Mouse (Mus musculus) hindbrain, embryonic 16.5 days (tissue): ENCODE data around the gene Col11a2. TPM values are rescaled to one million over a fixed set of nuclear protein-coding genes. Genes with fewer than 3 reads are reported as not detected.

ENCODE experiments used
- ATAC-seq: fragments of 200-750 bp; cut with Nextera tagmentation; 2 replicates; pipeline ENCODE4 v1.8.0; 2017; ENCODE audit warnings: moderate TSS enrichment, moderate library complexity
- H3K27ac ChIP-seq: fragments of 300-500 bp; sonication (generic); 2 replicates; pipeline ENCODE4 v1.5.1; 2014; ENCODE audit warnings: low read depth, mild to moderate bottlenecking, control low read depth, low read length, moderate library complexity
- H3K27me3 ChIP-seq: fragments of 300-500 bp; sonication (generic); replicated peaks from 2 replicates; pipeline ENCODE4 v1.6.1; 2014; ENCODE audit warnings: low read length; ENCODE audit not compliant: control insufficient read depth, insufficient read depth
- H3K36me3 ChIP-seq: fragments of 300-500 bp; sonication (generic); 2 replicates; pipeline ENCODE4 v1.6.1; 2014; ENCODE audit warnings: mild to moderate bottlenecking, low read length, moderate library complexity, mixed read lengths; ENCODE audit not compliant: control insufficient read depth, insufficient read depth
- H3K4me1 ChIP-seq: fragments of 300-500 bp; sonication (generic); 2 replicates; pipeline ENCODE4 v1.6.1; 2014; ENCODE audit warnings: low read depth, low read length; ENCODE audit not compliant: control insufficient read depth, insufficient read depth
- H3K4me2 ChIP-seq: fragments of 300-500 bp; sonication (generic); 2 replicates; pipeline ENCODE4 v1.6.1; 2014; ENCODE audit warnings: mild to moderate bottlenecking, low read length, control low read depth, moderate library complexity
- H3K4me3 ChIP-seq: fragments of 300-500 bp; sonication (generic); 2 replicates; pipeline ENCODE4 v1.5.1; 2014; ENCODE audit warnings: mild to moderate bottlenecking, low read length, control low read depth, moderate library complexity
- H3K9ac ChIP-seq: fragments of 300-500 bp; sonication (generic); 2 replicates; pipeline ENCODE4 v1.6.1; 2014; ENCODE audit warnings: low read depth, mild to moderate bottlenecking, control low read depth, low read length, moderate library complexity
- H3K9me3 ChIP-seq: fragments of 300-500 bp; sonication (generic); 2 replicates; pipeline ENCODE4 v1.6.1; 2014; ENCODE audit warnings: mild to moderate bottlenecking, low read length, moderate library complexity; ENCODE audit not compliant: control insufficient read depth
- WGBS: fragments of 180-500 bp; shearing (Covaris S2); extraction: QIAGEN DNeasy Blood & Tissue Kit; methylation state at CpG from one replicate; pipeline ENCODE4 v1.1.7; 2014; 5-methylcytosine and 5-hydroxymethylcytosine counted together
- polyA plus RNA-seq: library from polyadenylated mRNA; unstranded; fragments of >200 nt; fragmentation: Nextera tagmentation; extraction: Ambion mirVana; gene quantifications from 2 replicates; pipeline ENCODE4 v1.2.1, GENCODE M21; 2015

Gene Col11a2
- polyA plus RNA-seq, 1 experiment from 2014 or later, result 4.7 TPM

- Histone ChIP-seq H3K9me3 (no peaks in the 10 kb centered on the region), H3K9ac (no peak overlapping the region), H3K4me2 (no peak overlapping the region), H3K36me3 (peaks cover 26% of the 10 kb centered on the region), H3K27me3 (no peaks in the 10 kb centered on the region), H3K4me1 (peaks cover 31% of the 10 kb centered on the region), H3K4me3 (no peak overlapping the region), H3K27ac (no peak overlapping the region)
- WGBS, result 95% methylated on average over 7 of the region's 7 CpGs
- no peak for ATAC-seq
Measured at GRCm38 (mm10) chr17:34037241-34037640, 2.0 kb upstream of the Col11a2 start.

GRCm38 (mm10) chr17:34038440-34038839 is 797 bp upstream of the Col11a2 start:
- 7% methylated on average over 20 of the region's 21 CpGs for WGBS
- Histone ChIP-seq H3K9me3 (no peaks in the 10 kb centered on the region), H3K4me1 (peaks cover 21% of the 10 kb centered on the region), H3K27me3 (no peaks in the 10 kb centered on the region), H3K9ac (peak overlapping the region; percentile 62), H3K4me2 (peak overlapping the region; percentile 63), H3K36me3 (peaks cover 26% of the 10 kb centered on the region), H3K27ac (no peak overlapping the region), H3K4me3 (peak overlapping the region; percentile 30)
- peak; percentile 31; the same call in 1 of the 2 replicates for ATAC-seq

- no peaks in the 10 kb centered on the region for H3K27me3 ChIP-seq
- H3K4me1 ChIP-seq, result peaks cover 19% of the 10 kb centered on the region
- H3K9me3 ChIP-seq, result no peaks in the 10 kb centered on the region
- no peak overlapping the region for H3K27ac ChIP-seq
- peaks cover 22% of the 10 kb centered on the region for H3K36me3 ChIP-seq
- H3K4me3 ChIP-seq, result peak overlapping the region; percentile 30
- WGBS, result 22% methylated on average over 17 of the region's 17 CpGs
- peak overlapping the region; percentile 63 for H3K4me2 ChIP-seq
- peak; percentile 18; the same call in 1 of the 2 replicates for ATAC-seq
- peak overlapping the region; percentile 62 for H3K9ac ChIP-seq
Measured at GRCm38 (mm10) chr17:34039562-34040450, 569 bp downstream of the Col11a2 start.

GRCm38 (mm10) chr17:34045941-34046340 is 6.7 kb downstream of the Col11a2 start:
- WGBS, result 82% methylated on average over 14 of the region's 14 CpGs
- no peak for ATAC-seq
- Histone ChIP-seq H3K4me2 (no peak overlapping the region), H3K27me3 (no peaks in the 10 kb centered on the region), H3K4me3 (no peak overlapping the region), H3K27ac (no peak overlapping the region), H3K9me3 (peaks cover 3% of the 10 kb centered on the region; the same call in 1 of the 2 replicates), H3K36me3 (no peaks in the 10 kb centered on the region), H3K4me1 (no peaks in the 10 kb centered on the region), H3K9ac (no peak overlapping the region)

- Histone ChIP-seq H3K9me3 (peaks cover 3% of the 10 kb centered on the region; the same call in 1 of the 2 replicates), H3K4me1 (no peaks in the 10 kb centered on the region), H3K4me2 (no peak overlapping the region), H3K27me3 (no peaks in the 10 kb centered on the region), H3K36me3 (no peaks in the 10 kb centered on the region; the same call in 1 of the 2 replicates), H3K9ac (no peak overlapping the region), H3K4me3 (no peak overlapping the region), H3K27ac (no peak overlapping the region)
- no peak for ATAC-seq
- 98% methylated on average over 5 of the region's 5 CpGs for WGBS
Measured at GRCm38 (mm10) chr17:34047404-34048050, 8.3 kb downstream of the Col11a2 start.

GRCm38 (mm10) chr17:34057224-34057623 is 18.0 kb downstream of the Col11a2 start:
- 78% methylated on average over 7 of the region's 7 CpGs for WGBS
- Histone ChIP-seq H3K4me3 (no peak overlapping the region), H3K27ac (no peak overlapping the region), H3K4me1 (no peaks in the 10 kb centered on the region), H3K36me3 (peaks cover 2% of the 10 kb centered on the region; the same call in 1 of the 2 replicates), H3K4me2 (no peak overlapping the region), H3K9me3 (no peaks in the 10 kb centered on the region), H3K27me3 (no peaks in the 10 kb centered on the region), H3K9ac (no peak overlapping the region)
- ATAC-seq, result no peak

- Histone ChIP-seq H3K9ac (no peak overlapping the region), H3K9me3 (no peaks in the 10 kb centered on the region), H3K4me3 (no peak overlapping the region), H3K27me3 (no peaks in the 10 kb centered on the region), H3K27ac (no peak overlapping the region), H3K4me1 (no peaks in the 10 kb centered on the region), H3K36me3 (no peaks in the 10 kb centered on the region), H3K4me2 (no peak overlapping the region)
- no peak for ATAC-seq
- 46% methylated on average over 3 of the region's 3 CpGs for WGBS
Measured at GRCm38 (mm10) chr17:34068864-34069263, 29.6 kb downstream of the Col11a2 start.

GRCm38 (mm10) chr17:34072091-34072490 is 32.9 kb downstream of the Col11a2 start:
- no peak overlapping the region for H3K4me2 ChIP-seq
- no peak overlapping the region for H3K27ac ChIP-seq
- no peak overlapping the region for H3K4me3 ChIP-seq
- 82% methylated on average over 5 of the region's 5 CpGs for WGBS
- H3K9ac ChIP-seq, result no peak overlapping the region
- no peaks in the 10 kb centered on the region for H3K36me3 ChIP-seq
- no peaks in the 10 kb centered on the region for H3K27me3 ChIP-seq
- no peaks in the 10 kb centered on the region for H3K4me1 ChIP-seq
- no peak for ATAC-seq
- no peaks in the 10 kb centered on the region for H3K9me3 ChIP-seq

- 47% methylated on average over 7 of the region's 7 CpGs for WGBS
- Histone ChIP-seq H3K4me1 (no peaks in the 10 kb centered on the region), H3K9ac (no peak overlapping the region), H3K4me2 (no peak overlapping the region), H3K27me3 (no peaks in the 10 kb centered on the region), H3K4me3 (no peak overlapping the region), H3K36me3 (no peaks in the 10 kb centered on the region), H3K27ac (no peak overlapping the region), H3K9me3 (no peaks in the 10 kb centered on the region)
- no peak for ATAC-seq
Measured at GRCm38 (mm10) chr17:34075271-34075670, 36.0 kb downstream of the Col11a2 start.
